Mouse (Mus musculus) small intestine, adult 2 months (tissue): ENCODE measurements around the gene Glt1d1.

Experiments
- CTCF ChIP-seq: fragments of 200-500 bp; IDR thresholded peaks from 2 replicates; pipeline ENCODE4 v1.5.1; 2012; ENCODE audit warnings: low read depth, mild to moderate bottlenecking, control low read depth, inconsistent platforms, low read length, moderate library complexity, mixed read lengths; ENCODE audit not compliant: insufficient replicate concordance, insufficient read length; ENCODE audit errors: extremely low read depth
- POLR2A ChIP-seq: fragments of 200-500 bp; IDR thresholded peaks from 2 replicates; pipeline ENCODE4 v1.6.1; 2012; ENCODE audit warnings: low read depth, mild to moderate bottlenecking, control low read depth, inconsistent platforms, low read length, moderate library complexity

DNA sequence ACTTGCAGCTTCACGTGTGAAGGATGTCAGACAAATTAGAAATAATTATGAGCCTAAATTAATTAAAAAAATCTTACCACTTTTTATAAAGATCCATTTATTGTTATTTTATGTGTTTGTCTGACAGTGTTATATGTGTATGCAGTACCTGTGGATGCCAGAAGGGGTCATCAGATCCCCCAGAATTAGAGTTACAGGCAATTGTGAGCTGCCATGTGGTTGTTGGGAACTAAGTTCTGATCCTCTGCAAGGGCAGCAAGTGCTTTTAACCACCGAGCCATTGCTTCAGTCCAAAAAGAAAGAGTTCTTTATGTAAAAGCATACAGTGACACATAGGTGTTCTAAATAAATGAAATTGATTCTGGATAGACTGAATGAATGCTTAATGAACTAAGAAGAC, 45.5 kb downstream of the Glt1d1 start:
- TF ChIP-seq POLR2A, result no peak
- TF ChIP-seq CTCF, result no peak
